Mouse (Mus musculus) yolk sac, embryonic 10.5 days (tissue): ENCODE measurements at regions not wholly inside any gene's neighbourhood (a gene's known extent, or its start where the extent isn't known, plus 50 kb on each side); places are given as distances from the start of the nearest gene placed in this dataset.

Source experiments
- DNase-seq: peaks from one replicate; pipeline ENCODE4 v3.0.0-alpha.2; 2017; ENCODE audit warnings: low spot score

GRCm38 (mm10) chr19:56653292-56653691 is 68.7 kb upstream of the Adrb1 start:
- no peak for DNase-seq

DNA sequence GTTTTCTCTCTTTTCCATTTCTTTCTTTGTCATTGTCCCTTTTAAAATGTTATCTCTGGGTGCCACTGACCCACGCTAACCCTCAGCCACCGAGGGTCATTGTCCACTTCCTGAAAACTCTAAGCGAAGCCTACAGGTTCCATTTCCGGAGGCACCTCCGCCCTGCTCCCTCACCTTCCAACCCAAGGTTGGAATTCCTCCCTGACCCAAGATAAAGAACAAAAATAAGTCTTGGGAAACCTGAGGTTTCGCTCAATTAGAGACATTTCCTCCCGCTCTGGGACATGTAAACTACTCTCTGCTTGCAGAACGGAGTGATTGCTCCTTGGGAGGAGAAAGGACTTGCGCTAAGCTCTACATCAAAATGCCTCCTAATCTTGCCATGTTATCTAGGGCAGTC is 66.7 kb upstream of the Adrb1 start:
- peak; percentile 48 for DNase-seq

DNA sequence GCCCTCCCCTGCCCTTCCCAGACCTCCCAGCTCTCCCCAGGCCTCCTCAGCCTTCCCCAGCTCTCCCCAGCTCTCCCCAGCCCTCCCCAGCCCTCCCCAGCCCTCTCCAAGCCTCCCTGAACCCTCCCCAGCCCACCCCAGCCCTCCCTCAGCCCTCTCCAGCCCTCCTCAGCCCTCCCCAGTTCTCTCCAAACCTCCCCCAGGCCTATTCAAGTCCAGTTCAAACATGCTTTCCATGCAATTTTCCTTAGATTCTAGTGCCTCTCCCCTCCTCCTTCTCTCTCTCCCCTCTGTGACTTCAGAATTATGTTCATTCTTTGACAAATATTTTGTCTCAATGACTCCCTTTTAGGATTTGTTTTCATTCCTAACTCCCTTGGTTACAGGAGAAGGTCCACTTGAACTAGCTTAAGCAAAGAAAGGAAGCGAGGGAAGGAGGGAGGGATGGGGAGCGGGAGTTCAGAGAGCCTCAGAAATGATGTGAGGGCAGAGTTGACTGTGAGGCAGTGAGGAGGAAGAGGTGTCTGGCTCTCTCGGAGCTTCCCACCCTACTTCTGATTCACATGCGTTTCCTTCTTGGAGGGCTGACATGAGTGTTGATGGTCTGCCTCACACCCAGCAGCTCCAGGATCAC is 61.3 kb upstream of the Adrb1 start:
- no peak for DNase-seq

DNA sequence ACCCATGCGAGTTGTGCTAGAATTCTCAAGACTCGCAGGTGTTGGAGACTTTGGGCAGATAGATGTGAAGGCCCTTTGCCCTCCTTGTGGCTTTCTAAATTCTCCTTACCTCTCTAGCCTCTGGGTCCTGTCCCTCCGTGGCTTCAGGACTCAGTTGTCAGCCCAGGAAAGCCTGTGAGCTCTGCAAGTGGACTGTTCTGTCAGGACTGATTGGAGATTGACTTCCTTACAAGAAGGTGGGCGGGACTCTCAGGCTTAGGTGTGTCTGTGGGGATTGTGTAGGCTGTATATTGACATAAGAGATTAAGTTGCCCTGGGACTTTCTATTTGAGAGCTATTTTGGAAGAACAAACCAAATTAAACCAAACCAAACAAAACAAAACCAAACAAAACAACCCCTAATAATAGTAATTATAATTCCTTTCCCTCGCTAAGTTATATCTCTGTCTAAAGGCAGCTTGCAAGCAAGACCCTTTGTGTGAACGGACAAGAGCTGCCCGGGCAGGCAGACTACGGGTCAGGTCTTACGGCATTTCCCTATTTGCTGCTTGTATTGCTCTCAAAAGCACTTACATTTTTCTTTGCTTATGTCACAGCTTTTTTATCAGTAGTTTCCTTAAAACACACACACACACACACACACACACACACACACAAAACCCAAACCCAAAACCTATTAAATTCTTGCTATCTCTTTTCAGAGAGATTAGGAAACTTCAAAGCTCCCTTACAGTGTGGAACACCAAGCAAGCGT is 58.3 kb upstream of the Adrb1 start:
- no peak for DNase-seq

DNA sequence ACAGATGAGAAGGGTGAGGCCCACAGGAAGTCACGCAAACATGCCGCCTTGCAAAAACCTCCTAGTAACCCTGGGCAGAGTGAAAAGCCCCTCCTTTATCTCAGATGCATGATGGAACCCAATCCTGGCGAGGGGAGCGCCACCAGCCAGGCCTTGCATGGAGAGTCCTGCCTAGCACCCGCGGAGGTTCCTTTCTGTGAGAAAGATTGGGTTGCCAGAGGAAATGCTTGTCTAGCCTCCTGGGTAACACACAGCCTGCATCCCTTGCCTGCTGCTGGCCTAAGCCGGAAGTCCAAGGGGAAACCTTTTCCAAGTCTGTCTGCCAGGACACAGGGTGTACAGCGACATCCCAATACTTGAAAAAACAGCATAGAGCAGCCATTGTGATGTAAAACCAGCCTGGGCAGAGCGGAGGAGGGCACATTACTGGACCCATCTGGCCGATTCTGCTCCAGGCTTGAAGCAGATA is 57.7 kb upstream of the Adrb1 start:
- DNase-seq, result no peak

DNA sequence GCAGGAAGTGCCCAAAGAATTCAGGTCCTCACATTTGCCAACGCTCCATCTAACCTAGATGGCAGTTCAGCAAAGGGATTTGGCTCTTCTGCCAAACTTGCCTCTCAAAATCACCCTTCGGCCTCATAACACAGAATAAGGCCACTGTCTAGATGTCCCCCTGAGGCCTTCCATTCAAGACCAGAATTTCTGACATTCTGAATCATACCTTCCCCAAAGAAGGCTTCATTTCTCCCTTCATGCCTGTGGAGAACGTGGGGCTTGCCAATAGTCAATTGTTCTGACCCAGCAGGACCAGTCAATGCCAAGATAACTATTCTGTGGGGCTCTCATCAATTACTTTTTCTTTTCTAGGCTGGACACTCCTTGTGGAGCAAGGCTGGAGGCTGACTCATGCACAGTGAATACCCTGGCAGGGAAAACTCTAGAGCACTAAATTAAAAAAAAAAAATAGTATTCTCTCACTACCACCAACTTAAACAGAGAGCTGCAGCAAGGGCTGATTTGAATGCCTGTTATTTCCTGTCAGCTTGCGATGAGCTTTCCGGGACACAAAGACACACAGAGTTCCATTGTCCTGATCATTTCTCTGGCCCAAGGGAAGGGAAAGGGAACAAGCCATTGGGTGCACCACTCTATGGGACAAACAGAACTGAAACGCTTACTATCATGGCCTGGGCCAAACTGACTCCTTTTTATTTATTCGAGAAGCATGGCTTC is 56.9 kb upstream of the Adrb1 start:
- no peak for DNase-seq

- no peak for DNase-seq
Observed at GRCm38 (mm10) chr19:56665972-56666371, 56.0 kb upstream of the Adrb1 start.

DNA sequence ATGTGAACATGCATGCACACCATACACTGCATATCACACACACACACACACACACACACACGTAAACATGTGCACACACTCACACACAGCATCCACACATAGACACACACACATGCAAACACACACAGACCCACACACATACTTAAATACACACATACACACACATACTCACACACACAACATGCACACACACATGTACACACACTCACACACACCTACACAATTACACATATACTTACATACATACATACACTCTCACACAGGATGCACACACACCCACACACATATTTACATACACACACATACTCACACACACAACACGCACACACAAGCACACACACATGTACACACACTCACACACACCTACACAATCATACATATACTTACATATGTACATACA is 54.1 kb upstream of the Adrb1 start:
- no peak for DNase-seq

DNA sequence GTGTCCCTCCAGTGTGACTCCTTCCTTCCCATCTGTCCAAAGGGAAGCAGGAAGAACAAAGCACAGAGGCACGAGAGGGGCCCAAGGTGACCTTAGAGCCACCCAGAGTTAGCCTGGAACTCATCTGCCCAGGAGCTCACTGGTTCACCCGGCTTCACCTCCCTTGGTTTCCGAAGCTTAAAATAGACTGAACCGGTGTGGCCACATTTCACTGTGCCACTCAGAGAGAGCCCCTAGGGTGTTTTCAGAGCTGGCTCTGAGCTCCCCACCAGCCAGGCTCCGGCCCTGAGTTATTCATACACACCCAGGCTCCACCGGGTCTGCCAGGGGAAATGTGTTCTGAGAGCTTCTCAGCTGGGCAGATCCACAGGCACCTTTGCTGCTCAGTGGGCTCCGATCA is 53.0 kb upstream of the Adrb1 start:
- DNase-seq, result no peak

DNA sequence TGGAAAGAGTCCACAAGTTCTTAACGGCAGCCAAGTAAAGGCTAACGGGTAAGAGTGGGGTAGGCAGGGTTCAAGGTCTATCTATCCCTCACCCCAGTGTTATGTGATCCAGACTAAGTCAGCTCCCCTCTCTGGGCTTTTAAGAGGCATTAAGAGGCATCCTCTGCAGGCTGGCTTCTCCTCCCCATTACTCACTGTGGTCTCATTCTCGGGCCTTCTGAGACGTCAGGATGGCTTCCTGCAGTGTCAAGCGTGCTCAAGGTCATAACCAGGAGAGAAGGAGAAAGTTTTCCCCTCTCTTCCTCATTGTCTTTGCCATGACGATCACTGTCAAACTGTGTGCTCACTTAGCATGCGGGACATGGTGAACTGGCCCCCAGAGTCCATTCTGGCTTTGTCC is 52.5 kb upstream of the Adrb1 start:
- no peak for DNase-seq
